In the genomic region with DNA sequence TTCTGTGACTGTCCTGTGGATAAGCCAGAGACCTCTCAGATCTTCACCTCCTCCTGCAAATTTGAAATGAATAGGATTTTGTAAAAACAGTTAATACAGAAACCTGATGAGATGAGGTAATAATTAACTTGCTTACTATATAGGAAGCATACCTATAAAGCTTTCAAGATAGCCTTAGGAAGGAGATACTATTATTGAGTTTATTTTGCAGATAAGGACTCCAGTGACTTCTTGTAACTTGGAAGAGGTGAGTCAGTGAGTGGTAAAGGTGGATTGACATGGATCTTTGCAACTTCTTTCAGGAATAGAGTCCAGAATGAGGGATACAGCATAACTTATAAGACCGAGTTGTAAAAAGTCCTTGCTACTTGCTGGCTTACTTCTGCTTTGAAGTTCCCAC, we compare ENCODE assay signal across 29 mouse cellular contexts.
"Had no signal": no experiment of that assay in that cellular context is flagged by ENCODE, and none has a peak within 500 bp of the region (broad histone marks: within the 10 kb centered on the region; RNA-seq: fewer than 3 reads in every experiment).

No protein-coding gene starts in this region.

- H3K4me3 ChIP-seq: embryonic facial prominence, embryonic 10.5 days; embryonic facial prominence, embryonic 12.5 days; embryonic facial prominence, embryonic 13.5 days; embryonic facial prominence, embryonic 15.5 days; erythroblast, embryonic 14.5 days; forebrain, embryonic 10.5 days; forebrain, embryonic 12.5 days; forebrain, embryonic 13.5 days; forebrain, embryonic 15.5 days; gastrocnemius, adult 2 months; heart, adult 2 months had no signal

- H3K4me1 ChIP-seq: embryonic facial prominence, embryonic 10.5 days; embryonic facial prominence, embryonic 12.5 days; embryonic facial prominence, embryonic 13.5 days; embryonic facial prominence, embryonic 15.5 days; forebrain, embryonic 10.5 days; forebrain, embryonic 12.5 days; forebrain, embryonic 13.5 days; forebrain, embryonic 15.5 days had no signal

- H3K9ac ChIP-seq: embryonic facial prominence, embryonic 12.5 days; embryonic facial prominence, embryonic 13.5 days; embryonic facial prominence, embryonic 15.5 days; forebrain, embryonic 12.5 days; forebrain, embryonic 13.5 days; forebrain, embryonic 15.5 days; forebrain, postnatal 0 days had no signal

- H3K27me3 ChIP-seq: embryonic facial prominence, embryonic 12.5 days; embryonic facial prominence, embryonic 13.5 days; embryonic facial prominence, embryonic 15.5 days; forebrain, embryonic 12.5 days; forebrain, embryonic 13.5 days; forebrain, embryonic 15.5 days had no signal

- DNase-seq: cerebellum, adult 2 months; cerebellum, adult 8-10 months; cerebellum, adult 9-10 months; cerebellum, adult 9-11 months; cerebellum, postnatal 10 days; cerebellum, postnatal 14 days; cerebellum, postnatal 25 days; cerebellum, postnatal 36 days; embryo, embryonic 11 days; forebrain, postnatal 0 days; gastrocnemius, adult 2 months; gastrocnemius, postnatal 10 days; gastrocnemius, postnatal 14 days; gastrocnemius, postnatal 25 days; gastrocnemius, postnatal 36 days; heart, adult 11 months; heart, adult 18-20 months; heart, adult 2 months had no signal

- ATAC-seq: forebrain, embryonic 13.5 days; forebrain, embryonic 14.5 days; forebrain, embryonic 15.5 days; forebrain, embryonic 16.5 days; forebrain, postnatal 0 days had no signal

- H3K4me2 ChIP-seq: embryonic facial prominence, embryonic 12.5 days; embryonic facial prominence, embryonic 13.5 days; embryonic facial prominence, embryonic 15.5 days; forebrain, embryonic 12.5 days; forebrain, embryonic 13.5 days; forebrain, embryonic 15.5 days had no signal

- H3K36me3 ChIP-seq: embryonic facial prominence, embryonic 10.5 days; embryonic facial prominence, embryonic 12.5 days; embryonic facial prominence, embryonic 13.5 days; embryonic facial prominence, embryonic 15.5 days; forebrain, embryonic 10.5 days; forebrain, embryonic 12.5 days; forebrain, embryonic 15.5 days had no signal

- H3K9me3 ChIP-seq: embryonic facial prominence, embryonic 10.5 days; embryonic facial prominence, embryonic 12.5 days; embryonic facial prominence, embryonic 13.5 days; embryonic facial prominence, embryonic 15.5 days; forebrain, embryonic 10.5 days; forebrain, embryonic 12.5 days; forebrain, embryonic 13.5 days; forebrain, embryonic 15.5 days had no signal

- H3K27ac ChIP-seq: embryonic facial prominence, embryonic 10.5 days; embryonic facial prominence, embryonic 12.5 days; embryonic facial prominence, embryonic 13.5 days; embryonic facial prominence, embryonic 15.5 days; forebrain, embryonic 10.5 days; forebrain, embryonic 12.5 days; forebrain, embryonic 13.5 days; forebrain, embryonic 15.5 days; gastrocnemius, adult 2 months; heart, adult 2 months had no signal
